Mouse (Mus musculus) layer of hippocampus, adult 8-10 months (tissue): Measurements from ENCODE around the gene Grik2. TPM values are rescaled to one million over a fixed set of nuclear protein-coding genes. Genes with fewer than 3 reads are reported as not detected.
"Not testable (repeated sequence)": the region's sequence is repeated elsewhere in the genome, so short reads cannot be mapped to it uniquely, and the experiment has no call there.

Experiments used
- DNase-seq, 2 experiments: peaks; one replicate each; pipeline ENCODE4 v3.0.0; 2022; ENCODE audit warnings: low spot score in 2 of 2
- total RNA-seq, 4 experiments: library from RNA; stranded (reverse); gene quantifications; 2 replicates each; pipeline ENCODE4 v1.2.4; 2022

Grik2 gene
- total RNA-seq, 4 experiments from 2014 or later, result 80.0 to 103 (median 93.8) TPM

DNA sequence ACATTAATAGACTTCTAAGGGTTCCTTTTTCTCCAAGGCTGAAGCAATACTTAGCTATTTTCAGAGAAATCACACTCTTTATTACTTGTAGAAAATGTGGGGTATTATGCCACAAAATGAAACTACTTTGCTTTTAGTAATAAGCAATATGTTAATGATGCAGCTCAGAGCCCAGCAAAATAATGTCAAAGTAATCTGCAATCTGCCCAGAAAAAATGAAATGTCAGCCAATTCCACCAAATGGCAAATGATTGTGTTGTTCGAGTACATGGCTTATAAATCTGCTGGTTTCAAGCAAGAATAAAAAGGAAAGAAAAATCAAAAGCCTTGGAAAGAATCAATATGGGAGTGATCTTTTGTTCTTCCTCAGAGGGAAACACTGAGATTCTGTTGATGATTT lies 136.2 kb downstream of the Grik2 start:
- peak; percentile 46 to 52 for DNase-seq

DNA sequence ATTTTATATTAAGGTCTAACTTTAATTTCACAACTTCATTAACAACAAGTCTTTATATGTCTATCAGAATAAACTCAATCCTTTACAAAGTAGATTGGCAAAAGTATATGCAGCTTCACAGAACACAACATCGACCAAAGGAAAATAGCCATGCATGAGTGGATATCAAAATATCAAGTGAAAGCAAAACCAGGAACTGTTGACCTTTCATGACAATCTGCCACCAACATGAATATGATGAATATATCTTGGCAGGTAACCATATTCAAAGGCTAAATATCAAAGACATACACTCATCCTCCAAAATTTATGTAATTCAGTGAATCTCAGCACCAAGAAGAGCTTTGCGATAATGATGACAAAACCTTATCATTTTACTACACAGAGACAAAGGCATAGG lies 141.4 kb downstream of the Grik2 start:
- DNase-seq, result no peak

DNA sequence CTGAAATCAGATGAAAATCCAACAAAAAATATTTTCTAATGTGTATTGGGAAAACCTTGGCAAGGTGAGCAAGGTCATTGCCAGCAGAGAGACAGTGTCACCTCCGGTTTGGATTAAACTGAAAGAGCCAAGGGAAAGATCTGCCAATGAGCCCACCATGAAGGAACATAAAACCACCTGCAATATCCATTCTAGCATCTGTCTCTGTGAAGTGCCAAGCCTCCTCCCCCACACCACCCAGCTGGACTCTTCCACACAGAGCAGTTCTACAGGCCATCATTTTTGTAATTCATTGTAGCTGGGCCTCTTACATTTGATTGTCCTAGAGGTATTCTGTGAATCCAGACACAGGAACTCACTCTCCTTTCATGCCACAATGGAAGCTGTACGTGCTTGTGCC lies 148.7 kb downstream of the Grik2 start:
- DNase-seq, result no peak

DNA sequence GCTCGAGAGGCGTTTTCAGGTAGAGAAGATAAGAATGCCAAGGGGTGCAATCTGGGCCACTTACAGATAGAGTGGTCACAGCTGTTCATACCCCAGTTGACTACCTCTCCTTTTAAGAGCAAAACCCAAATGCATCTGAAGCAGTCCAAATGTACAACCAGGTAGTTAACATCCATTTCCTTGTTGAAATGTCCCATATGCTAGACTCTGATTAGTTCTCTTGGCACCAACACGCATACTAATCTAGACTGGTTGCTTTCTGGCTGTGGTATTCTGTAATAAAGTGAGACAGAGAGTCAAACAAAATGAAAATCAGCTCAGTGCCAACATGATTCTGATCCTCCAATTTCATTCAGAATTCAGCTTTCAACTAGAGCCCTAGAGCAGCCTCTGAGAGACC lies 164.6 kb downstream of the Grik2 start:
- DNase-seq, result no peak

DNA sequence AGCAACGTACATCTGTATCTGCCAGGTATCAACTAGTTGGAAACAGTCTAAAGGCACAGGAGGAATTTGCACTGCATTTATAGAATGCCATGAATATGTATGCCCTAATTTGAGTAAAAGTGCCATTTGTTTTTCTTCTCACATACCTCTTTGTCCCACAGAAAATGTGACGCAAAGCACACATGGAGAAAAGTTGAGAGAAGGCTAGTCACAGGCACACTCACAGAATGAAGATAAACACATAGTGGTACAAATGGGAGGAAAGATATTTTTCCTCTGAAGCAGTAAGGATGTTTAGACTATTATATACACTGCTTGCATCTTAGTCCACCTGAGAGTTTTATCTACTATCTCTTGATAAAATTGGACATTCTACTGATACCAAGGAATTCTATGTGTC lies 190.9 kb downstream of the Grik2 start:
- no peak for DNase-seq

DNA sequence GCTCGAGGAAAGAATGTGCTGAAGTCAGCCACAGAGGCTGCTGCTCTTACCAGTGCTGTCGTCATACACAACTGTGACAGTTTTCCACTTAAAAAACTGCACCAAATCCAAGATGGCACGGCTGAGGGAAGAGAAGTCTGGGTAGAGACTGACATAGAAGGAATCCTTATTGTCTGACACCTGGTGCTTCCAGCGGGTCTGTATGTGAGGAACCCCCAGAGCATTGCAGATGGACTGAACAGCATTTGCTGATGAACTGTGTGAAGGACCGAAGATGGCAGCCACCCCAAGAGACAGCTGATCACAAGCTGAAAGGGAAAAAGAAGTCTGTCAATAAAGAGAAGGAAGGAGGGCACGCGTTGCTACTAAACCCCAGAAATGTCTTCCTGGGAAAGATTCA lies 215.1 kb downstream of the Grik2 start:
- DNase-seq, result no peak

DNA sequence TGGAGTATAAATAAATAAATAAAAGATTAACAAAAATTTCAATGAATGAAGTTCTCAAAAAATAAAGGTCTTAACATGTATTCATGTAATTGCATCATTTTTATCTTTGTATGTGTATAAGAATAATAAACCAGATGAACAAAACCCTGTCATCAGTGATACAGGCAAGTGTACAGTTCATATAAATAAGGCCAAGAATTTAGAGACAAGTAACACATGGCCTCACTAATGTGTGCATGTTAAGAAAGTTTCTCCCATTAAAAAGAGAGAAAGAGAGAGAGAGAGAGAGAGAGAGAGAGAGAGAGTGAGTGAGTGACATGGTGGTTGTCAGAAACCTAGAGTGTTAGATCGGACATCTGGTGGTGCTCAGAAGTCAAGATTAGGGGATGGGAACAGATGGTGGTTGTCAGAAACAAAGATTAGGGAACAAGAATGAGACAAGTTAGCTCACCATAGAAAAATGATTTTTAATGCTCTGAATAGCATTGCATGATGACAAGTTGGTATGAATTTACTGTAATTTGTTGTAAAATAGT lies 228.6 kb downstream of the Grik2 start:
- no peak for DNase-seq

DNA sequence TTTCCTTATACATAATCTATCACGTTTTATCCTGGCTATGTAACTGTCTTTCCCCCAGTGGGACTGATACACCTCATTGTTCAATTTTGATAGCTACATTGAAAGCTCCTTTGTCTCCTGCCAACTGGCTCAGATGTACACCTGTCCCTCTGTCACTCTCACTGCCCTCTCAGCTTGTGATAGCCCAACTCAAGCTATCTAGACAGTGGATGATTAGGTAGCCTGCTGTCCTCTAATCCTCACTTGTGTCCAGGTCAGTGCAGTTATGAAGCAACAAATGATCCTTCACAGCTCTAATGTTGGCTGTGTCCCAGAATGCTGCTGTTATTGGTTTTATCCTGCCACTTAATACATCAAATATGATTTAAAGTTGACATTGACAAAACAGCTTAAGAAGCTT lies 246.3 kb downstream of the Grik2 start:
- DNase-seq, result no peak

DNA sequence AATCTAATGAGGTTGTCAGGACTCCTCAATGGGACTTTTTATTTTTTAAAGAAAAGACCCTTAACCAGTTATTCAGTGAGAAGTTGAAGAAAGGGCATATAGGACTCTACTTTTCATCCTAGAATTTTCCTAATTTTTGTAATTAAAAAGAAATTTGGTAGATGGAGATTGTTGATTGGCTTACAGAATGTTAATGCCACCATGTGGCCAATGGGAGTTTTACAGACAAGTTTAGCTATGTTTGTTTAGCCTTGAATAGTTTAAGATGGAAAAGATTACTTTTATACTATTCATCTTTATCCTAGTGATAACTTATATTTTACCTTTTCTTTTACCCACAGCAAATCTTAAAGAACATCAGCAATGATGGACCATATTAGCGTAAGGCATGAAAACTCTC lies 268.8 kb downstream of the Grik2 start:
- no peak for DNase-seq

DNA sequence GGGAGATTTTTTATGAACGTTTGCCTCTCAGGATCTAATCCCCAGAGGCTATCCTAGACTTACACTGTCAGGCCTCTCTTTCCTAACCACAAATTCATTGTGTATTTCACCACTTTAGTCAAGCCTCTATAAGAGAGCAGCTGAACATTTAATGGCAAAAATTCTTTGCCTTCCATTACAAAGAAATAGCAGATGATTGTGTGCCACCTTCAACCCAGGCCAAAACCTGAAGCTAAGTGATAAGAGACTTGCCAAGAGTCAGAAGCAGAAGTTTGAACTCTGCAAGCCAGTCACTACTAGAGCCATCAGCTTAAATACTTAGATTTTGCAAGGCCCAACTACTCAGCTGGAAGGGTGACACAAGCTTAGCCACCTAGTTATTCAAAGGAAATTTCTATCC lies 287.9 kb downstream of the Grik2 start:
- no peak for DNase-seq

DNA sequence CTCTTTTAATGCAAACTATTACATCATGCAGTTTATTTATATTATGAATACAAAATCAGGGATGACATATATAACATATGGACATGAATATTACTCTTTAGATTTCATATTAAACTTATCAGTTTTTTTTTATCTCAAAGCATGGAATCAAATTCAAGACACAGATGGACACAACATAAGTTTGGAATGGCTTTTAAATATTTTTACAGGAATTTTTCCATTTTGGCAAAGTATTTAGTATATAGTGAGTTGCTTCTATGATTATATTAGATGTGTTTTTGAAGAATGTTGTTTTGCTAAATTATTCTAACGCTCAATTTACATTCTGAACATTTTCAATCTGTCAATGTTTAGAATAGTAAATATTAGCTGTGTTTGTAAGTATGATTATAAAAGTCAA lies 291.3 kb downstream of the Grik2 start:
- no peak for DNase-seq

DNA sequence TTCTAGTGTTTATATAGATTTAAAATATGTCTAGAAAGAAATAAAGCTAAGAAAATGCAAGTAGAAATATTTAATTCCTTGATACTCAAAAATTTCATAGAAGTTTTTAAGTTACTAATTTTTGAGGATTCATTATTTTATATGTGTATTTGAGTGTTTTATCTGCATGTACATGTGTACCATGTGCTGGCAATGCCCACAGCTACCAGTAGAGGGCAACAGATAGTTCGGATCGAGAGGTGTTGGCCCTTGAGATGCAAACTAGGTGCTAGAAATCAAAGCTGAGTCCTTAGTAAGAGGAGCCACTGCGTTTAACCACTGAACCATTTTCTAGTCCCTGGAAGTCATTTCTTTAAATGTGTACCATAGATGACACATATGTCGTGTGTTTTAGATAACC lies 307.1 kb downstream of the Grik2 start:
- DNase-seq, result no peak

DNA sequence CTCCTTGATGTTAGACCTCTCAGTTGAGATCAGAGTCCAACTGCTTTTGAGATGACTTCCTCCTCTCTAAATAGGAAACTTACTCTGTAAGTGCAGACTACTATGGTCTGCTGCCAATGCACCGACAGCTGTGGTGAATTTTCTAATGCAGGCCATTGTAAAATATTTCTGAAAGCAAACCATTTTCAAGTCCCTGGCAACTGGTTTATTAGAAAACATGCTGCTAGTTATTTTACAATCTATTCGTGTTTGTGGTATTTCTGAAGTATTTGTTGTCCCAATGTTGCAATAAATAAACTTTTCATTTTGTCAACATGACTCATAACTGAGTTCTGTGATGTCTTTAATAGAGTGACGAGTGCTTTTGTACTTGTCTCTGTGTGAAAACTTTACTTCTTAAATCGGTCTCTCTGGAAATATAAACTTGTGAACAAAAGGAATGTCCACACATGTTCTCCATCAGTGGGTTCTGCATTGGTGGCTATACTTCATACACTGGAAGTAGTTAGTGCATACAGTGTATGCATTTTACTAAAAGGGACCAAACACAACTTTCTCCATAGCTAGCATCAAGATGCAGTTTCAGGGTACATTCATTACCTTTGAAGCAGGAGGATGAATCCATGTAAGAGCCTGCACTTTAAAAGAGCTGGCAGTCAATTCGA lies 308.3 kb downstream of the Grik2 start:
- DNase-seq, result no peak

DNA sequence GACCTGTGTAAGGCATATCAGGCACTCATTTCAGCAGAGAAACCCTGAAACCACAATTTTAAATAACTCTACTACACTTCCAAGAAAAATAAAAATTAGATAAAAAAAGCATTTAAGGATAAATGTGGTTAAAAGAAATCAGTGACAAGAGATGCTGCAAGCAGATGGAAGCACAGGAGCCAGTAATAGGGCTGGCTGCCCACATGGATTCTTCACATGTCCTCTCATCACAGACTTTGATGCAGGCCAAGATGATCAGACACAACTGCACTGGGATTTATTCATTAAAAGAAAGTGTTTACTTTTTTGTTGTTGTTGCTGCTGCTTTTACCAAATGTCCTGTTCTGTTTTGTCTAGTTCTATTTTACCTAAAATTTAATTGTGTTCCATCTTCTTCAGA lies 315.0 kb downstream of the Grik2 start:
- peak in 1 of 2 experiments; percentile 31 for DNase-seq

DNA sequence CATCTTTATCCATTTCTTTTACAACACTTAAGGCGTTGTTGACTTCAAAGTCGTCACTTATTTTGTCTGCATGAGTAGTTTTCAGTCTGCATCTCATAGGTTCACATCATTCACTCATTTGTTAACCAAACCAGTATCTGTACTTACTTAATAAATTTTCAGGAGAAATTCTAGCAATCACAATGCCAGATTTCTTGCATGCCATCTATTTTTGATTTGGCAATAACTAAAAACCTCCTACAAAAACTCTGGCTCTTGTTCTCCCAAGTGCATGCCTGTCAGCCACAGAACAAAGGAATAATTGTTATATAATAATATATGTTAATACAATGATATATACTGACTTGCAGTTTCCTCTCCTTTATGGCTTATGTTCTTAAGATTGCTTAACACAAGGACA lies 331.8 kb downstream of the Grik2 start:
- DNase-seq, result no peak

DNA sequence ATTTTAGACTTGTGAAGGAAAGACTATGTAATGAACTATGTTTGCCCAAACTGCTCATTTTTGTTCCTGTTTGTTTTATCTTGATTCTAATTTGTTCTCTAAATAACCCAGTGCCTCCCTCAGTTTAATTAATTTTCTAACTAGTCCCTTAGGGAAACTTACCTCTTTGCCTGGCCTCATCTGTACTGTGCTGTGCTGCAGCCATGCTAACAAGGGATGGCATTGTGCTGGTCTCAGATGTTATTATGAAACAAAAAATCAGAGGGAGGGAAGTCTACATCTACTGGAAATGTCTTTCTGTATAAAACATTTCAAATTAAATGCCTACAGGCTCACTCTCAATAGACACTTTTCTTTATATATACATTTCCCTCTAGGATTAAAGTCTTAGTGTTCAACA lies 335.0 kb downstream of the Grik2 start:
- DNase-seq, result no peak

DNA sequence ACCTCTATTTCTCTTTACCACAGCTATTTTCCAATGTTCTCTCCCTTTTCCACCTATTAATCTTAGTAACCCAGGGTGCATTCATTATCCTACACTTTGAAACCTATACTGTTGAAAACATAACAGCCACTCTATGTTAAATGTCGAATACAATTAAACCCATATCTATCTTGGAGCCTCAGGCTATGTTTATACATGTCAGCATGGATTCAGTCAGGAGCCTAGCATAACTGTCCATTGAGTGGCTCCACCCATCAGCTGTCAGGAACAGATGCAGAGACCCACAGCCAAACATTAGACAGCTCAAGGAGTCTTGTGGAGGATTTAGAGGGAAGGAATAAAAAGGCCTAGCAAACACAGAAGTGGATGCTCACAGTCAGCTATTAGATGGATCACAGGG lies 347.2 kb downstream of the Grik2 start:
- no peak for DNase-seq

DNA sequence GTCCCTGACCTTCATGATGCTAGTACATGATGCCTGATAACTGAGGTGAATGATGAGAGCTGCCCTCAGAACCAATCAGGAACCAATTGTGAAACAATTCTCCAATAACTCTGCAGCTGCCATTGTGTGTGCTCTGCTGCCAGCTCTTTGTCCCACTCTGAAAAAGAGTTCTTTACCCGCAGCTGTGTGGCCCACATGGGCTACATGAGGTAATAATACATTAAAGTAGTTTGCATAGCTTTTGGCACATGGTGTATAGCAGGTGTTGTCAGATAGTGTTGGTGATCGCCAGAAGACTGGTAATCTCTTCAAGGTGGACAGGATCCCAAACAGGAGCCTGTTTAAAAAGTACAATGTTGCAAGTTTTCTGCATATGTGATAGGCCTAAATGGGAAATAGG lies 351.5 kb downstream of the Grik2 start:
- no peak for DNase-seq

DNA sequence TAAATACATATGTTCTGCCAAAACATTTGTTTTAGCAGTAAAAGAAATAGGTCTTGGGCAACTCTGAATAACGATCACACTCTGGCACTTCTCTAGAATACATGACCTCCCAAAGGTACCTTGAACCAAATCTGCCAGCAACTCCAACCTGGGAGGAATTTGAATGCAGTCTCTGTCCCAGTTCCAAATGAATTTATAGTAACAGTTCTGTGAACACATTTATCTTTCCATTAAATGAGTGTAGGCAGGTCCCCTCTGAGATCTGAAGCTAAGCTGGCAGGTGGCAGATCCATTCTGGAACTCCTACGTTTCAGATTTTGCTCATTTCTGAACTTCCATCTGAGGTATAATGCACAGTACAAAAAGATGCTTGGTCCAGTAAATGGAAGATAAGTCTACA lies 352.3 kb downstream of the Grik2 start:
- peak; percentile 50 to 56 for DNase-seq

DNA sequence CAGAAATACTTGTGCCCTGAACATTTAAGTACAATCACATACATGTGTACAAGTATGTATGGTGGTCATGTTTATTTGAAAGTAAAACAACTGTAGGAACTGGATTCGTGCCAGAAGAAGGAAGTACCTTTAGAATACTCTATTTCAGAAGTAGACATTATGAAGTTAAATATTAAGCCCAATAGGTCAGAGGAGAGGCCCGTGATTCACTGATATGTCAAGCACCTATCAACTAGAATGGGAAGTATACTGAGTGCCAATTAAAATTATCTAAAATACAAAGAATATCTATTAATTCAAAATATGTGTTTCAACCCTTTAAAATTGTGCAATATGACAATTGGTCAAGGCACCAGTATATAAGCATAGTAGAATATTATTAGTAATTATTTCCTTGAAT lies 355.7 kb downstream of the Grik2 start:
- DNase-seq, result no peak

DNA sequence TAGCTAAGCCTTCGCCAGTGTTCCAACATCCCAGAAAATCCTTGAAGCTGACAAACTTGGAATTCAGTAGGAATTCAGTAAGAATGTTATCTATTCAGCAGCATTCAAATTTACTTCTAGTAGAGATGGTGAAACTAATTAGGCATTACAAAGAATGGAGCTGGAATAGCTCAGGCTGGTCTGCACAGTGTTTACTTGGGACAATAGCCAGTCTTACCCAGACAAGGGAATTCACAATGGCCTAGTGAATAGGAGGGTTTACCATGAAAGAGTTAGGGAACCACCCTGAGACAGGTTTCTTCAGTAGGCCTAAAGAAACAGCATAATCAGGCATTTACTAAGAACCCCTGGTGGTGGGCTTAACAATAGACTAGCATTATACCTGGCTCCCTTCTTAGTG lies 371.4 kb downstream of the Grik2 start:
- not testable (repeated sequence) for DNase-seq

DNA sequence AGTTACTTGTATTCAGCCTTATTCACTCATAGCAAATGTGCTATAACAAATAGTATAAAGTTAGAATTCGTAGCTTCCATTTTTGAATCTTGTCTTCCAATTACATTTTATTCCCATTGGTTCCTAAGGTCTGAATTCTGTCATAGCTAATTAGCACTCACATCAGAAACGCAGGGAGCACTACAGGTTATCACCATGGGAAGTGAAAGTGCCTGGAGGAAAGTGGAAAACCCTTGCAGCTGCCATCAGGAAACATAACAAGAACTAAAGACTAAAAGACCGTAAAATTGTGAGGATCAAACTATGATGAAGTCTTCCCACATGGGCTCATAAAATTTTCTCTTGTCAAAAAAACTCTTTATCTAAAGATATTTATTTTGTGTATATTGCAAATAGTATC lies 405.6 kb downstream of the Grik2 start:
- DNase-seq, result no peak

DNA sequence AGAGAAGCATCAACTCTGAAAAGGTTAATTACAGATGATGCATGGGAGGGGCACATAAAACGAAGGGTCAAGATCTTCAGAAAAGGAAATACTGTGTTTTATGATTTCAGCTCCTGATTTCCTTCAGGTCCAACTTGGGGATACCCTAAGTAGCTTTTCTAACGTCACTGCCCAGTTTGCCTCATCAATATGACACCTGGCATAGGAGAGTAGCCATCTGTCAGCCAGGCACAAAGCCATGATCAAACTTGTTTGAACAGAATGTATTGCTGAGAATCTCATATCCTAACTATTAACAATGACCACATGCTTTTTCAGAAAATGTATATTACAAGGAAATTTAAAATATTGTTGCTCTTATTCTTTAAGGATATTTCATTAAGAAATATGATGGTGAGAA lies 406.7 kb downstream of the Grik2 start:
- DNase-seq, result no peak

DNA sequence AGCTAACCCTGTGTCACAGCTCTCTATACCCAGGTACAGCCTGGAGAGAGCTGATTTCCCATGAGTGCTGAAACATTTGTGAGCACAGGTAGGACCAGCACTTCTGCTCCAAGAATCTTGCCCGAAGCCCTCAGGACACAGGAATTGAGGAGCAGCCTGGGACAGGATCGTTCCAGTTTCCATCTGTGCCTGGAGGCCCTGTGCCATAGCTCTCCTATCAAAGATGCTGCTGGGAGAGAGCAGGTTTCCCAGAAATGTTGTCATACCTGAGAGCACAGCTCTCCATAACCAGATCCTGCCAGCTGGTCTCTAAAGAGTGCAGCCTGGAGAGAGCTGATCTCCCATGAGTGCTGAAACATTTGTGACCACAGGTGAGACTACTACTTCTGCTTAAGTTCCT lies 420.0 kb downstream of the Grik2 start:
- DNase-seq, result no peak
